Mouse (Mus musculus): Measurements from ENCODE around the gene Trim63. TPM values are rescaled to one million over a fixed set of nuclear protein-coding genes. Genes with fewer than 3 reads are reported as not detected.

Trim63 gene
- polyA plus RNA-seq, 1 experiment from 2014 or later: not detected

- TF ChIP-seq CTCF (IDR thresholded peaks at IDR 0.05; ENCODE audit: low read depth): no peak
- peak overlapping the region; percentile 16; the same call in 1 of the 2 replicates for H3K27ac ChIP-seq (ENCODE audit: low read depth)
- H3K9me3 ChIP-seq (ENCODE audit: low read depth, low read length): no peaks in the 10 kb centered on the region
- H3K4me1 ChIP-seq (ENCODE audit: insufficient read depth): no peaks in the 10 kb centered on the region
- 31% methylated on average over 16 of the region's 16 CpGs for WGBS
- peak; percentile 17 for DNase-seq
- H3K4me2 ChIP-seq: 0 out of 2 replicates have a peak overlapping the region, but pooled peaks have one; percentile 10
- H3K27me3 ChIP-seq (ENCODE audit: insufficient read depth, low read length): no peaks in the 10 kb centered on the region
- H3K9ac ChIP-seq: no peak overlapping the region
- H3K36me3 ChIP-seq (ENCODE audit: insufficient read depth): no peaks in the 10 kb centered on the region
- no peak for ATAC-seq (ENCODE audit: insufficient read depth)
- no peak overlapping the region for H3K4me3 ChIP-seq (ENCODE audit: low read depth, low read length)
These were observed 41.0 kb downstream of the Trim63 start for GRCm38 (mm10) chr4:134355841-134356452.

DNA sequence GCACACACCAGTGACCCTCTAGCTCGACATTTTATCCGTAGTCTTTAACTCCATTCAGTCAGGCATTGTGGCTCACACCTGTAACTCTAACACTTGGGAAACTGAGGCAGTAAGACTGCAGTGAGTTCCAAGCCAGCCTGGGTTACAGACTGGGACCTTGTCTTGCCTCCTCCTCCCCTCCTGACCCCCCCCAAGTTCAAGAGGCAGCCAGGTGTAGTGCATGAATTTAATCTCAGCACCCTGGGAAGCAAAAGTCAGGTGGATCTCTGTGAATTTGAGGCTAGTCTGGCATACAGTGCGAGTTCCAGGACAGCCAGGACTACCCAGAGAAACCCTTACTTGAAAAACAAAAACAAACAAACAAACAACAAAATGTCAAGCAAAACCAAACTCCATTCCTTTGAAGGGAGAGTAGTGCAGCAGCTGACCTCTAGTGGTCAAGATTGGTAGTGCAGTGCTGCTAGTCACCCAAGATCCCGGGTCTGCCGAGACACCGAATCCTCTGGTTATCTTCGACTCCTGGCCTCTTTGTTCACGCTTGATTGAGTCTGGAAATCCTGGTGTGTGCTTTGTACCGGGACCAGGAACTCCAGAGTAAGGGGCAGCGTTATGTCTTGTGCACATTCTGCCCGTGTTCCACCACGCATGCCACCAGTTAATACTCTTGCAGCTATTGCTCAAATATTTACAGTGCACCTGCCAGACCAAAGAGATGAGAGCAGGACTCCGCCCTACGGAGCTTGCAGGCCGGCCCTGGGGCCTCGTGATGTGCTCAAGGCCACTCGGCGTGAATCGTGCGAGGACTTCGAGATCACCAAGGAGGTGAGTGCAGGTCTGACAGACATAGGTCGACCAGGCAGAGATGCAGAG is 41.9 kb downstream of the Trim63 start:
- no peak overlapping the region for H3K9ac ChIP-seq

DNA sequence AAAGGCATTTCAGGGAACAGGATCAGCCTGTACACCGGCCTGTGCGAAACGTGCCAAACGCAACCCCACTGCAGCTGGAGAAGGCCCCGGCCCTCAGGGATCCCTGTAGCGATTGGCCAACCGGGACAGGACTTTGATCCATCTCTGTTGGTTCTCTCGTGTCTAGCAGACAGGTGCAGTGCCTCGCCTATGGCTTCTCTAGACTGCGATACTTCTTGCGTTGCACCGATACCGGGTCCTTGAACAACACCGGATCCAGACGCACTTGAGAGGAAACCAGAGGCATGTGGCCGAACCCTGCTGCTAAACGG is 42.5 kb downstream of the Trim63 start:
- Histone ChIP-seq H3K9me3 (ENCODE audit: low read depth, low read length) (no peaks in the 10 kb centered on the region), H3K27me3 (ENCODE audit: insufficient read depth, low read length) (no peaks in the 10 kb centered on the region), H3K36me3 (ENCODE audit: insufficient read depth) (no peaks in the 10 kb centered on the region), H3K9ac (no peak overlapping the region), H3K4me1 (ENCODE audit: insufficient read depth) (no peaks in the 10 kb centered on the region), H3K4me2 (peak overlapping the region; percentile 39), H3K27ac (ENCODE audit: low read depth) (no peak overlapping the region), H3K4me3 (ENCODE audit: low read depth, low read length) (no peak overlapping the region)
- WGBS: 39% methylated on average over 17 of the region's 17 CpGs
- ATAC-seq (ENCODE audit: insufficient read depth): 0 out of 2 replicates have a peak, but pooled peaks have one; percentile 11
- DNase-seq: no peak
- TF ChIP-seq CTCF (IDR thresholded peaks at IDR 0.05; ENCODE audit: low read depth): no peak

More for the DNA sequence above, 41.9 kb downstream of the Trim63 start:
- ATAC-seq (ENCODE audit: insufficient read depth): peak; percentile 47; the same call in 1 of the 2 replicates
- Histone ChIP-seq H3K36me3 (ENCODE audit: insufficient read depth) (no peaks in the 10 kb centered on the region), H3K27ac (ENCODE audit: low read depth) (no peak overlapping the region), H3K4me3 (ENCODE audit: low read depth, low read length) (no peak overlapping the region), H3K27me3 (ENCODE audit: insufficient read depth, low read length) (no peaks in the 10 kb centered on the region), H3K9me3 (ENCODE audit: low read depth, low read length) (no peaks in the 10 kb centered on the region), H3K4me1 (ENCODE audit: insufficient read depth) (no peaks in the 10 kb centered on the region), H3K4me2 (peak overlapping the region; percentile 39)
- peak; percentile 98 for TF ChIP-seq CTCF (IDR thresholded peaks at IDR 0.05; ENCODE audit: low read depth)
- WGBS: 15% methylated on average over 22 of the region's 22 CpGs
- peak; percentile 89 for DNase-seq

DNA sequence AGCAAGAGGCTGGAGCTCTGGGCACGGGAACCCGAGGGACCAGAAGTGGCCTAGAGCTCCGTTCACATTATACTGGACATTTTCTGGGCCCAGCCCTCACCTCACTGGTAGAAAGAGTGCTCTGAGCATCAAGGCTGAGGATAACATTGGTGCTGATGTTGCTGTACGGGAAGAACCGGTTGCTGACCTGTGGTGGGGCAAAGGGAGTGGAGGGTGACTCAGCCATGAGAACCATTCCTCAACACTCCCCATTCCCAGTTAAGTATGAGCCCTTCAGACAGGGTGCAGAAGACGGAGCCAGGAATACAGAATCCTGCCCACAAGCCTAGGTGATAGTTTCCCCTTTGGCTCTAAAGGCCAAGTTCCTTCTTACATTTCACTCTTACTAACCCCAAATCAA is 44.7 kb downstream of the Trim63 start:
- ATAC-seq (ENCODE audit: insufficient read depth): no peak
- Histone ChIP-seq H3K36me3 (ENCODE audit: insufficient read depth) (no peaks in the 10 kb centered on the region), H3K4me2 (no peak overlapping the region), H3K27ac (ENCODE audit: low read depth) (no peak overlapping the region), H3K9me3 (ENCODE audit: low read depth, low read length) (no peaks in the 10 kb centered on the region), H3K4me3 (ENCODE audit: low read depth, low read length) (no peak overlapping the region), H3K4me1 (ENCODE audit: insufficient read depth) (no peaks in the 10 kb centered on the region), H3K9ac (no peak overlapping the region), H3K27me3 (ENCODE audit: insufficient read depth, low read length) (no peaks in the 10 kb centered on the region)
- DNase-seq: no peak
- 77% methylated on average over 6 of the region's 6 CpGs for WGBS
- TF ChIP-seq CTCF (IDR thresholded peaks at IDR 0.05; ENCODE audit: low read depth): no peak

- no peak overlapping the region for H3K4me2 ChIP-seq
- no peak overlapping the region for H3K9ac ChIP-seq
- no peaks in the 10 kb centered on the region for H3K4me1 ChIP-seq (ENCODE audit: insufficient read depth)
- WGBS: 23% methylated on average over 5 of the region's 5 CpGs
- H3K9me3 ChIP-seq (ENCODE audit: low read depth, low read length): no peaks in the 10 kb centered on the region
- no peaks in the 10 kb centered on the region for H3K27me3 ChIP-seq (ENCODE audit: insufficient read depth, low read length)
- H3K27ac ChIP-seq (ENCODE audit: low read depth): peak overlapping the region; percentile 33; the same call in 1 of the 2 replicates
- TF ChIP-seq CTCF (IDR thresholded peaks at IDR 0.05; ENCODE audit: low read depth): no peak
- DNase-seq: peak; percentile 29
- no peak overlapping the region for H3K4me3 ChIP-seq (ENCODE audit: low read depth, low read length)
- no peak for ATAC-seq (ENCODE audit: insufficient read depth)
- H3K36me3 ChIP-seq (ENCODE audit: insufficient read depth): no peaks in the 10 kb centered on the region
These were observed 46.3 kb downstream of the Trim63 start for GRCm38 (mm10) chr4:134361215-134361614.

DNA sequence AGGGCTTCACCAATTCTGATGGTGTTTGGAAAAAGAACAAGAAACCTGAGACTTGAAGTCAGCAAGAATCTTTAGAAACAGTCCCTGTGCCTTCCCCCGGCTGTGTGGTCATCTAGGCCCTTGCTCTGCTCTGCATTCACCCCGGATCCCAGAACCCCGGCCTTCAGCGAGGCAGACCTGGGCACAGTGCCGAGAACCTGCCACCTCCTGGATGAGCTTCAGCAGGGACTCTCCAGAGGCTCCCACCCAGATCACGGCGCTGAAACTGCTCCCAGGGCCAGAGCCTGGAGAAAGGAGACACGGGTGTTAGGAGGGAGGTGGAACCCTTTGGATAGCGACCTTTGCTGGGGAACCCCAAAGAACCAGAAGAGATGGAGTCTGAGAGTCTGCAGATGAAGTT is 47.2 kb downstream of the Trim63 start:
- Histone ChIP-seq H3K4me2 (no peak overlapping the region), H3K9ac (no peak overlapping the region), H3K4me3 (ENCODE audit: low read depth, low read length) (no peak overlapping the region), H3K36me3 (ENCODE audit: insufficient read depth) (no peaks in the 10 kb centered on the region), H3K27ac (ENCODE audit: low read depth) (no peak overlapping the region), H3K27me3 (ENCODE audit: insufficient read depth, low read length) (no peaks in the 10 kb centered on the region), H3K9me3 (ENCODE audit: low read depth, low read length) (no peaks in the 10 kb centered on the region), H3K4me1 (ENCODE audit: insufficient read depth) (no peaks in the 10 kb centered on the region)
- WGBS: 67% methylated on average over 9 of the region's 9 CpGs
- DNase-seq: no peak
- TF ChIP-seq CTCF (IDR thresholded peaks at IDR 0.05; ENCODE audit: low read depth): no peak
- no peak for ATAC-seq (ENCODE audit: insufficient read depth)

GRCm38 (mm10) chr4:134362586-134362985 is 47.7 kb downstream of the Trim63 start:
- 22% methylated on average over 9 of the region's 9 CpGs for WGBS
- ATAC-seq (ENCODE audit: insufficient read depth) (peak; percentile 53; the same call in 1 of the 2 replicates), DNase-seq (peak; percentile 53)
- Histone ChIP-seq H3K27ac (ENCODE audit: low read depth) (no peak overlapping the region), H3K4me1 (ENCODE audit: insufficient read depth) (no peaks in the 10 kb centered on the region), H3K36me3 (ENCODE audit: insufficient read depth) (no peaks in the 10 kb centered on the region), H3K4me2 (no peak overlapping the region), H3K4me3 (ENCODE audit: low read depth, low read length) (no peak overlapping the region), H3K9me3 (ENCODE audit: low read depth, low read length) (no peaks in the 10 kb centered on the region), H3K27me3 (ENCODE audit: insufficient read depth, low read length) (no peaks in the 10 kb centered on the region), H3K9ac (no peak overlapping the region)
- TF ChIP-seq CTCF (IDR thresholded peaks at IDR 0.05; ENCODE audit: low read depth): no peak

All from lung, embryonic 14.5 days (tissue).